Mouse (Mus musculus) heart, embryonic 12.5 days (tissue): ENCODE results near the gene Unc5cl. TPM values are rescaled to one million over a fixed set of nuclear protein-coding genes. Genes with fewer than 3 reads are reported as not detected.

Experiments used
- ATAC-seq: fragments of 200-750 bp; cut with Nextera tagmentation; 2 replicates; pipeline ENCODE4 v1.8.0; 2017; ENCODE audit warnings: moderate TSS enrichment, moderate library complexity; ENCODE audit not compliant: insufficient number of reproducible peaks, low FRiP score
- H3K27ac ChIP-seq: fragments of 300-500 bp; sonication (generic); 2 replicates; pipeline ENCODE4 v1.5.1; 2016; ENCODE audit warnings: mild to moderate bottlenecking, moderate library complexity; ENCODE audit not compliant: poor library complexity, severe bottlenecking
- H3K27me3 ChIP-seq: fragments of 300-500 bp; sonication (generic); replicated peaks from 2 replicates; pipeline ENCODE4 v1.6.1; 2016; ENCODE audit warnings: mild to moderate bottlenecking, moderate library complexity
- H3K36me3 ChIP-seq: fragments of 300-500 bp; sonication (generic); 2 replicates; pipeline ENCODE4 v1.6.1; 2016; ENCODE audit warnings: mild to moderate bottlenecking, moderate library complexity
- H3K4me1 ChIP-seq: fragments of 300-500 bp; sonication (generic); replicated peaks from 2 replicates; pipeline ENCODE4 v1.6.1; 2016; ENCODE audit warnings: mild to moderate bottlenecking
- H3K4me2 ChIP-seq: fragments of 300-500 bp; sonication (generic); 2 replicates; pipeline ENCODE4 v1.6.1; 2016; ENCODE audit warnings: mild to moderate bottlenecking, moderate library complexity
- H3K4me3 ChIP-seq: fragments of 300-500 bp; sonication (generic); 2 replicates; pipeline ENCODE4 v1.5.1; 2016; ENCODE audit warnings: mild to moderate bottlenecking
- H3K9ac ChIP-seq: fragments of 300-500 bp; sonication (generic); 2 replicates; pipeline ENCODE4 v1.6.1; 2016; ENCODE audit warnings: mild to moderate bottlenecking, moderate library complexity
- H3K9me3 ChIP-seq: fragments of 300-500 bp; sonication (generic); replicated peaks from 2 replicates; pipeline ENCODE4 v1.6.1; 2016; ENCODE audit warnings: mild to moderate bottlenecking, moderate library complexity
- WGBS: fragments of 180-500 bp; shearing (Covaris S2); methylation state at CpG from one replicate; pipeline ENCODE4 v1.1.7; 2016; 5-methylcytosine and 5-hydroxymethylcytosine counted together
- polyA plus RNA-seq: library from polyadenylated mRNA; unstranded; fragments of >200 nt; fragmentation: Nextera tagmentation; extraction: Ambion mirVana; gene quantifications from 2 replicates; pipeline ENCODE4 v1.2.1, GENCODE M21; 2016

Unc5cl gene
- polyA plus RNA-seq, 1 experiment from 2014 or later = 0.09 TPM

DNA sequence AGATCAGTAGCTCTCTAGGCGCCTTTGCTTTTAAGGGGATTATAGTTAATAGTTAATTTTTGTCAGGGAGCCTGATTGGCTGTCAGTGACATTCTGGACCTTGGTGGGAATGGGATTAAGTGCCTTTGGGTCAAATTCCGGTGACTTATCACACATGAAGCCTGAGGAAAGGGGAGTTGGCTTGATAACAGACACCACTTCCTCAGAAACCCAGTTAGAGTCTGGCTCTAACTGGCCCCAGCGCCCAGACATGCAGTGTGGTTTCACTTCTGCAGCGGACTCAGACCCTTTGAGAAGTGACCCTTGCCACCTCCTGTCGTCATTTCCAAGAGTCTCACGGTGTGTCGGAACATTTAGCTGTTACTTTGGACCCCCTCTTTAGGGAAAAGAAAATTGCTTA lies 36.5 kb upstream of the Unc5cl start:
- Histone ChIP-seq H3K4me2 (peak overlapping the region; percentile 44), H3K36me3 (peaks cover 86% of the 10 kb centered on the region), H3K4me3 (no peak overlapping the region; the same call in 1 of the 2 replicates), H3K9me3 (no peaks in the 10 kb centered on the region), H3K27ac (peak overlapping the region; percentile 72), H3K4me1 (peaks cover 26% of the 10 kb centered on the region), H3K9ac (peak overlapping the region; percentile 53), H3K27me3 (no peaks in the 10 kb centered on the region)
- WGBS = 29% methylated on average over 7 of the region's 7 CpGs
- ATAC-seq = peak; percentile 43; the same call in 1 of the 2 replicates

GRCm38 (mm10) chr17:48418781-48419180 lies 35.9 kb upstream of the Unc5cl start:
- Histone ChIP-seq H3K27me3 (no peaks in the 10 kb centered on the region), H3K4me3 (no peak overlapping the region; the same call in 1 of the 2 replicates), H3K4me2 (peak overlapping the region; percentile 44), H3K27ac (peak overlapping the region; percentile 72), H3K4me1 (peaks cover 26% of the 10 kb centered on the region), H3K36me3 (peaks cover 84% of the 10 kb centered on the region), H3K9me3 (no peaks in the 10 kb centered on the region), H3K9ac (peak overlapping the region; percentile 50; the same call in 1 of the 2 replicates)
- ATAC-seq = no peak
- WGBS = 59% methylated on average over 1 of the region's 1 CpGs

DNA sequence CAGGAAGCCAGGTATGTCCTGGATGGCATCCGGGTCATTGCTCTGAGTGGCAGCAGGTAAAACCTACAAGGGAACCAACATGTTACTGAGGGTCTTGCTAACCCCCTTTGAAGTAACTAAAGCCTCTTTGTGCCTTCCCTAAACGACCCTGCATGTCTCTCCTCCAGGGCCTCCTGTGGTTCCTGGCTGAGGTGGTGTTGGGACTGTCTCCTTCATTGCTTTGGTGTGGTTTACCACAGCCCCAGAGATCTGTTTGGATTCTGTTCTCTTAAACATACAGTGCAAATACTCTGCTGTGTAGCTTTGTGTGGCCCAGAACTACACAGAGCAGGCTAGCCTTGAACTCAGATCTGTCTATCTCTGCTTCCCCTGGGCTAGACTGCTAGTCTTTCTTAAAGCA lies 35.1 kb upstream of the Unc5cl start:
- WGBS = 69% methylated on average over 2 of the region's 2 CpGs
- no peak for ATAC-seq
- Histone ChIP-seq H3K4me2 (no peak overlapping the region), H3K9me3 (no peaks in the 10 kb centered on the region), H3K27me3 (no peaks in the 10 kb centered on the region), H3K36me3 (peaks cover 85% of the 10 kb centered on the region), H3K4me1 (peaks cover 27% of the 10 kb centered on the region), H3K27ac (no peak overlapping the region), H3K9ac (no peak overlapping the region), H3K4me3 (no peak overlapping the region)

GRCm38 (mm10) chr17:48424237-48424636 lies 30.5 kb upstream of the Unc5cl start:
- Histone ChIP-seq H3K9me3 (no peaks in the 10 kb centered on the region), H3K36me3 (peaks cover 53% of the 10 kb centered on the region), H3K27me3 (no peaks in the 10 kb centered on the region), H3K4me2 (no peak overlapping the region), H3K9ac (no peak overlapping the region), H3K4me1 (peaks cover 51% of the 10 kb centered on the region), H3K4me3 (no peak overlapping the region), H3K27ac (no peak overlapping the region)
- WGBS = 89% methylated on average over 9 of the region's 9 CpGs
- ATAC-seq = no peak

DNA sequence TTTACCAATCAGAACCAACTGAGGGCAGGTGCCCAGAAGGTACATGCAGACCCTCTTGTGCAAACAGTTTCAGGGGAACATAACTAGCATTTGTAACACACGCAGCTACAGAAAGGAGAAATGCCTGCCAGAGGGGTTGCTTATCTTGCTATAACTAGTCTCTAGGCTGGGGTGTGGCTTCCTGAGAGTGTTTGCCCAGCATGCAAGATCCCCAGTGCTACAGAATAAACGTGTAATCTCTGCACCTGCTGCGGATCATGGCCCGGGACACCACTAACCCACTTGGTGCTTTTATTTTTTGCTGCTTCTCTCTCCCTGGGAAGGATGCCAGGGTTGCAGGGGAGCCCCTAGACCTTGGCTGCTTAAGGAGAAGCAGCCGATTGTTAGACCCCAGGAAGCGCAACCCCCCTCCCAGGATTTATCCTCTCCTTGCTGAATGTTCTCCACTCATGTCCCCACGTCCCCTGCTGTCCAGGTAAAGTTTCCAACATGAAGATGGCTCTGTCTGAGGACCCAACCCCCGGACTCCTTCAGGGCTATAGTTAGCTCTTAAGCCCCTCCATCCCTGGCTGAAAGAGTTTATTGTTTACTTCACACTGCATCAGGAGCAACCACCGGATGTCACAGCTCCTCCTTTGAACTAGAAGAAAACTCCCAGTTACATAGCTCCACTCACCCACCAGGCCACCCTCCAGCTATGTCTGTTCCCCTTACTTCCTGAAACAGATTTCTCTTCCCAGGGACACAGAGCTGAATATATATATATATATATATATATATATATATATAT lies 28.7 kb upstream of the Unc5cl start:
- 26% methylated on average over 9 of the region's 9 CpGs for WGBS
- H3K9me3 ChIP-seq = no peaks in the 10 kb centered on the region
- peak overlapping the region; percentile 48; the same call in 1 of the 2 replicates for H3K9ac ChIP-seq
- no peak overlapping the region for H3K4me3 ChIP-seq
- peak overlapping the region; percentile 24 for H3K4me2 ChIP-seq
- no peak for ATAC-seq
- peak overlapping the region; percentile 42 for H3K27ac ChIP-seq
- H3K27me3 ChIP-seq = no peaks in the 10 kb centered on the region
- H3K4me1 ChIP-seq = peaks cover 63% of the 10 kb centered on the region
- peaks cover 41% of the 10 kb centered on the region for H3K36me3 ChIP-seq

DNA sequence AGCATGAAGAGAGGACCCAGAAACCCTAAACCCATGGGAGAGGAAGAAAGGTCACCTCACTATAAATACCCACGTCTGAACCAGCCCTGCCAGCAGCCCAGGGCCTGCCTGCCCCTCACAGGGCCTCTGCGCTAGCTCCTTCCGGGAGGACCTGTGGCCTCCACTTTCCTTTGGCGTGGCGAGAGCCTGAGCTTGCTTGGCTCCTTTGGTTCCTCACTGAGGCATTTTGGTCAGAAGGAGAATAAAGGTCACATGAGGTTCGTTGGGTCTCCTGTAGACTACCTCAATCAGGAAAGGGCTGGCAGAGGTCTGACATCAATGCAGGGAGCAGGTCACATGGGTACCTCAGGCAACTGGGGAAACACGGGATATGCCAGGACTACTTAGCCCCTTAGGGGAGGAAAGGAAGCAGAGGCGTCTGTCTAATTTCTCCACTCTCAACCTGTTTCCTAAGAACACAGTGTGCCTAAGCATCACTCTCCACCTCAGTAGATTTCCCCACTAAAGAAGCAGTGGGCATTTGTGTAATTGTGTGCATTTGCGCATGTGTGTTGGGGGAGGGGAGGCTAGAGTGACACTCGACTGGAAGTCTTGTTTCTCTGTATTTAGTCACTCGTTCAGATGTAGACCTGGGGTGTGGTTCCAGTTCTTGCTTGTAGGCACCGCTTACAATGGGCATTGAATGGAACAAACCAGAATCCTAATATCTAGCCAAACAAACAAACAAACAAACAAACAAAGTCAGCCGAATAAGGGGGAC lies 27.5 kb upstream of the Unc5cl start:
- peak overlapping the region; percentile 6 for H3K4me3 ChIP-seq
- peaks cover 29% of the 10 kb centered on the region for H3K36me3 ChIP-seq
- no peak for ATAC-seq
- no peaks in the 10 kb centered on the region for H3K27me3 ChIP-seq
- WGBS = 40% methylated on average over 13 of the region's 13 CpGs
- H3K4me2 ChIP-seq = peak overlapping the region; percentile 55
- peaks cover 64% of the 10 kb centered on the region for H3K4me1 ChIP-seq
- no peaks in the 10 kb centered on the region for H3K9me3 ChIP-seq
- peak overlapping the region; percentile 53 for H3K9ac ChIP-seq
- H3K27ac ChIP-seq = peak overlapping the region; percentile 60

DNA sequence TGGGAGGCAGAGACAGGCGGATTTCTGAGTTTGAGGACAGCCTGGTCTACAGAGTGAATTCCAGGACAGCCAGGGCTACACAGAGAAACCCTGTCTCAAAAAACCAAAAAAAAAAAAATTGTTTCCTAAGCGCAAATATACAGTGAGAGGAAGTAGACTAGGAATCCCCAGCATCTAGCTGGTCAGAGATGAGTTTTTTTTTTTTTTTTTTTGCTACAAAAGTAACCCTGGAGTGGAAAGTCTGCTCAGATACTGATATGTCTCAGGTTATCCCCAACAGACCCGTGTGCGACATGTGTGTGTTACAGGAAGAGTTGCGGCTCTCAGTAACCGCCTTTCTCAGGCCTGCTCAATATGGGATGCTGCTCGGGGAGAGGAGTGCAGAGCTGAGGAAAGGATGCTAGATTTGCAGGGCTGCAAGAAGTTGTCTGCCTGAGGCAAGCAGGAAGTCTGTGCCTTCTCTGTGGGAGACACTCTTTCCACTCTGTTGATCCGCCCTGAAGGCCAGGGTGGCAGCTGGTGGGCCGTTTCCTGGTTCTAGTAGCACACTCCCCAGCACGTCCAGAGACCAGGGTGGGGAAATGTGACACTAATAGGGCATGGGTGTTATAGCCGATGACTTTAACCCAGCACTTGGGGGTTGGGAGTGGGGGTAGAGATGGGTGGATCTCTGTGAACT lies 26.7 kb upstream of the Unc5cl start:
- Histone ChIP-seq H3K27me3 (no peaks in the 10 kb centered on the region), H3K9ac (peak overlapping the region; percentile 54; the same call in 1 of the 2 replicates), H3K4me2 (peak overlapping the region; percentile 46), H3K36me3 (peaks cover 21% of the 10 kb centered on the region), H3K4me3 (peak overlapping the region; percentile 4; the same call in 1 of the 2 replicates), H3K27ac (peak overlapping the region; percentile 71), H3K9me3 (no peaks in the 10 kb centered on the region), H3K4me1 (peaks cover 73% of the 10 kb centered on the region)
- 51% methylated on average over 11 of the region's 11 CpGs for WGBS
- ATAC-seq = no peak

DNA sequence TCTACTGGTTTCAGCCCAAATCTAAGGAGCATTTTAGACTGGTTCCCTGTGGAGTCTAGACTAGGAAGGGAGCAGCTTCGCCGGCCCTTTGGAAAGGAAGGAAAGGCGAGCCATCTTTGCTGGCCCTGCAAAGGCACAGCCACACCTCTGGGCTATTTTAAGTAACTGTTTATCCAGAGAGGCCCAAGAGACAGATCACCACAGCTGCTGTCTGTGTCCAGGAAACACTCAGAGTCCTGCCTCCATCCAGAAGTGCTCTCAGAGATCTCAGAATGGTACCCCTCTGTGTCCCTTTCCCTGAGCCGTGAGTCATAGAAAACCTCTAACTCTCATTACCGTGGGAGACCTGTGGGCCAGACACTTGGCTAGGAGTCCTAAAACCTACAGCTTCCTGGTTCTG lies 24.3 kb upstream of the Unc5cl start:
- Histone ChIP-seq H3K4me3 (peak overlapping the region; percentile 61), H3K4me2 (peak overlapping the region; percentile 81), H3K27ac (peak overlapping the region; percentile 98), H3K4me1 (peaks cover 84% of the 10 kb centered on the region), H3K9me3 (no peaks in the 10 kb centered on the region), H3K27me3 (no peaks in the 10 kb centered on the region), H3K9ac (peak overlapping the region; percentile 85), H3K36me3 (0 out of 2 replicates have a peak, but pooled peaks cover 4% of the 10 kb centered on the region)
- WGBS = 8% methylated on average over 5 of the region's 5 CpGs
- peak; percentile 31 for ATAC-seq

GRCm38 (mm10) chr17:48431054-48431453 lies 23.6 kb upstream of the Unc5cl start:
- peak overlapping the region; percentile 98 for H3K27ac ChIP-seq
- peak overlapping the region; percentile 61 for H3K4me3 ChIP-seq
- H3K36me3 ChIP-seq = 0 out of 2 replicates have a peak, but pooled peaks cover 4% of the 10 kb centered on the region
- peaks cover 84% of the 10 kb centered on the region for H3K4me1 ChIP-seq
- peak overlapping the region; percentile 85 for H3K9ac ChIP-seq
- WGBS = 55% methylated on average over 5 of the region's 5 CpGs
- H3K9me3 ChIP-seq = no peaks in the 10 kb centered on the region
- H3K4me2 ChIP-seq = peak overlapping the region; percentile 81
- no peak for ATAC-seq
- H3K27me3 ChIP-seq = no peaks in the 10 kb centered on the region

- peak within 1 kb of the TSS; percentile 61 for H3K4me3 ChIP-seq
- H3K9ac ChIP-seq = peak within 1 kb of the TSS; percentile 85
- peak within 1 kb of the TSS; percentile 98 for H3K27ac ChIP-seq
- H3K4me2 ChIP-seq = peak within 1 kb of the TSS; percentile 81
- peaks cover 85% of the 10 kb centered on the region for H3K4me1 ChIP-seq
- no peaks in the 10 kb centered on the region for H3K9me3 ChIP-seq
- H3K27me3 ChIP-seq = no peaks in the 10 kb centered on the region
- 22% methylated on average over 16 of the region's 16 CpGs for WGBS
- 0 out of 2 replicates have a peak, but pooled peaks cover 4% of the 10 kb centered on the region for H3K36me3 ChIP-seq
- peak; percentile 51 for ATAC-seq
Observed at GRCm38 (mm10) chr17:48432158-48432980, 22.3 kb upstream of the Unc5cl start, which contains the start of gene Apobec2. TSS of gene Apobec2 (minus strand) at chr17:48432930.
